Comparison of ENCODE assay signal across 13 mouse cellular contexts in the genomic region with DNA sequence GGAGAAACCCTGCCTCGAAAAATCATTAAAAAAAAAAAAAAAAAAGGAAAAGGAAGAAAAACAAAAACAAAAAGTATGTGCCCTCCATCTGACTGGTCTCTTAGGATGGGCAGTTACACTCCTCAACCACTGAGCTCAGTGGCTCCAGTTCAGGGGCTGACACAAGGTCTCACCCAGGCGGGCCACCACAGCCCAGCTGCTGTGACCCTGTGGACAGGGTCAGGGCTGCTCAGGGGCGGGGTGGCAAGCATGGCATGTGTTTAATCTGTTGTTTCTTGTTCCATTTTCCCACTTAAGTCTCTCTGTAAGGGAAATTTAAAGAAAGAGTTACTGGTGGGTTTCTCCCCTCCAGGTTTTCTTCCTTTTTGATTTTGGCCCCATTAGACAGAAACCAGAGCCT.
"Had no signal": no experiment of that assay in that cellular context is flagged by ENCODE, and none has a peak within 500 bp of the region (broad histone marks: within the 10 kb centered on the region; RNA-seq: fewer than 3 reads in every experiment).

No protein-coding gene starts in this region.

- H3K9me3 ChIP-seq: limb, embryonic 12.5 days; liver, embryonic 13.5 days; lung, embryonic 15.5 days; megakaryocyte, embryonic 14.5 days; midbrain, embryonic 15.5 days had no signal

- ATAC-seq: liver, postnatal 0 days had no signal

- H3K36me3 ChIP-seq: limb, embryonic 12.5 days; liver, embryonic 13.5 days; lung, embryonic 15.5 days; midbrain, embryonic 15.5 days had no signal

- H3K27me3 ChIP-seq: limb, embryonic 12.5 days; liver, embryonic 13.5 days; lung, embryonic 15.5 days; midbrain, embryonic 15.5 days had no signal

- H3K4me3 ChIP-seq: limb, embryonic 12.5 days; liver, embryonic 13.5 days; lung, embryonic 15.5 days; megakaryocyte, embryonic 14.5 days; midbrain, embryonic 15.5 days had no signal

- H3K4me1 ChIP-seq: limb, embryonic 12.5 days; lung, embryonic 15.5 days; megakaryocyte, embryonic 14.5 days; midbrain, embryonic 15.5 days had no signal

- H3K4me2 ChIP-seq: limb, embryonic 12.5 days; liver, embryonic 13.5 days; lung, embryonic 15.5 days; midbrain, embryonic 11.5 days; midbrain, embryonic 15.5 days had no signal

- H3K27ac ChIP-seq: limb, embryonic 12.5 days; liver, embryonic 13.5 days; lung, embryonic 15.5 days; macrophage had no signal

- H3K9ac ChIP-seq: limb, embryonic 12.5 days; liver, embryonic 13.5 days; liver, postnatal 0 days; lung, embryonic 15.5 days; midbrain, embryonic 15.5 days had no signal

- DNase-seq: liver; liver, embryonic 13.5 days; liver, postnatal 0 days; lung, postnatal 14 days; right cerebral cortex, adult 18-20 months; right cerebral cortex, postnatal 25 days; thymus, postnatal 4 days had no signal
